In genomic region chr11:108889121-108889520, GRCm38 (mm10) we compare ENCODE assay signal across 8 mouse cellular contexts. TPM values are rescaled to one million over a fixed set of nuclear protein-coding genes. Genes with fewer than 3 reads are reported as not detected.
A peak's percentile ranks its signal among the peaks of the same experiment; 100 is the strongest.
DNase-seq lines count a peak whose midpoint lies in the region; ATAC-seq and TF ChIP-seq lines count a peak whose summit lies in the region.

No protein-coding gene starts in this region.

- peak overlapping the region in 1 of 2 experiments; percentile 9; a peak in 1 of 4 replicates for H3K4me3 ChIP-seq in ES-E14 (ENCODE audit: insufficient read depth in 1 of 2, low read depth in 1 of 2, low read length in 2 of 2, poor library complexity in 1 of 2, severe bottlenecking in 1 of 2)
- H3K4me3 ChIP-seq in lung, adult 2 months (replicated peaks; ENCODE audit: extremely low read depth, low read depth, low read length) = no peak overlapping the region
- no peak overlapping the region for H3K4me3 ChIP-seq in hindbrain, embryonic 16.5 days (ENCODE audit: low read length)

- no peaks in the 10 kb centered on the region for H3K9me3 ChIP-seq in ES-E14 (ENCODE audit: control insufficient read depth, insufficient read depth, low read depth, low read length)
- H3K9me3 ChIP-seq in hindbrain, embryonic 16.5 days (ENCODE audit: control insufficient read depth, low read length) = no peaks in the 10 kb centered on the region

- no peak overlapping the region for H3K4me2 ChIP-seq in hindbrain, embryonic 16.5 days (ENCODE audit: low read length)

- in situ Hi-C loops in ES-E14 (cut with MboI; ENCODE audit: low sequenced_read_pairs in 2 of 2, unreplicated experiment in 2 of 2) = no loop called here

- TF ChIP-seq CTCF in lung, adult 2 months (IDR thresholded peaks at IDR 0.05; ENCODE audit: insufficient read depth, low read length) = peak; percentile 78

- H3K9ac ChIP-seq in ES-E14 (ENCODE audit: insufficient read depth, low read depth, low read length, poor library complexity, severe bottlenecking) = no peak overlapping the region
- H3K9ac ChIP-seq in hindbrain, embryonic 16.5 days (ENCODE audit: low read depth, low read length) = no peak overlapping the region

- H3K4me1 ChIP-seq in ES-E14 (ENCODE audit: control insufficient read depth in 2 of 2, insufficient read depth in 2 of 2, low read length in 2 of 2, poor library complexity in 1 of 2) = peaks cover 3 to 30% of the 10 kb centered on the region in 2 experiments; a peak in 2 of 4 replicates
- H3K4me1 ChIP-seq in lung, adult 2 months (ENCODE audit: control insufficient read depth, insufficient read depth, low read length) = no peaks in the 10 kb centered on the region; the same call in 1 of the 2 replicates
- peaks cover 22% of the 10 kb centered on the region for H3K4me1 ChIP-seq in hindbrain, embryonic 16.5 days (ENCODE audit: control insufficient read depth, insufficient read depth, low read depth, low read length)

- DNase-seq in layer of hippocampus, adult 11-12 months (ENCODE audit: low spot score) = peak; percentile 52
- DNase-seq in layer of hippocampus, adult 9-11 months = no peak
- peak; percentile 81 for DNase-seq in ES-E14 (ENCODE audit: low read depth, low spot score)
- DNase-seq in embryo, embryonic 10 days (ENCODE audit: low spot score) = peak; percentile 72
- DNase-seq in lung, adult 2 months = peak; percentile 60
- no peak for DNase-seq in gastrocnemius, postnatal 25 days
- DNase-seq in ovary, postnatal 10 days (ENCODE audit: low spot score) = no peak

- TF ChIP-seq POLR2A in lung, adult 2 months (IDR thresholded peaks at IDR 0.05; ENCODE audit: borderline replicate concordance, extremely low read depth, low read depth, low read length) = no peak

- H3K27ac ChIP-seq in ES-E14 (ENCODE audit: insufficient read depth, low read depth, low read length, poor library complexity, severe bottlenecking) = no peak overlapping the region
- H3K27ac ChIP-seq in hindbrain, embryonic 16.5 days (ENCODE audit: low read depth, low read length) = no peak overlapping the region

- no peaks in the 10 kb centered on the region for H3K27me3 ChIP-seq in hindbrain, embryonic 16.5 days (replicated peaks; ENCODE audit: control insufficient read depth, insufficient read depth, low read length)

- H3K36me3 ChIP-seq in ES-E14 (ENCODE audit: control insufficient read depth, insufficient read depth, low read length, poor library complexity, severe bottlenecking) = no peaks in the 10 kb centered on the region
- H3K36me3 ChIP-seq in hindbrain, embryonic 16.5 days (ENCODE audit: control insufficient read depth, insufficient read depth, low read length) = no peaks in the 10 kb centered on the region

- WGBS in lung, adult 2 months = 32% methylated on average over 11 of the region's 11 CpGs
- WGBS in hindbrain, embryonic 16.5 days = 57% methylated on average over 11 of the region's 11 CpGs

- no peak for ATAC-seq in hindbrain, embryonic 16.5 days

TF ChIP-seq in ES-E14, 5 proteins besides CTCF, POLR2A, EP300 and RAD21:
- TF ChIP-seq ZC3H11A (IDR thresholded peaks at IDR 0.05; ENCODE audit: borderline replicate concordance, low read depth, low read length) = no peak
- TF ChIP-seq HCFC1 (IDR thresholded peaks at IDR 0.05; ENCODE audit: borderline replicate concordance, insufficient read depth, low read length) = no peak
- no peak for TF ChIP-seq ZNF384 (IDR thresholded peaks at IDR 0.05; ENCODE audit: low read depth, low read length)
- TF ChIP-seq CHD2 (IDR thresholded peaks at IDR 0.05; ENCODE audit: low read depth, low read length) = no peak
- TF ChIP-seq MAFK (IDR thresholded peaks at IDR 0.05; ENCODE audit: insufficient read depth, low read depth, low read length) = no peak

RNA-seq across cellular contexts. Expression of gene Axin2, which starts 31.0 kb away (rescaled TPM):
- 7.7 and 12.3 TPM in 2 replicates for total RNA-seq in ES-E14 (2012; rRNA removed)
- 14.4 and 17.9 TPM in 2 replicates for polyA plus RNA-seq in lung, adult 2 months (2012; rRNA removed)
- 1 to 10 TPM; 9.5 to 9.8 TPM for total RNA-seq in gastrocnemius, postnatal 25 days (2021)
- 7.2 and 7.7 TPM in 2 replicates for polyA plus RNA-seq in hindbrain, embryonic 16.5 days (2015; fragmentation: Nextera tagmentation; extraction: Ambion mirVana)

Comparison
In these comparisons a context has a peak if more than half of its experiments do, and no peak if none do; other contexts are left out.
1. DNase-seq: peak in layer of hippocampus, adult 11-12 months (single experiment), ES-E14 (single experiment), embryo, embryonic 10 days (single experiment) and lung, adult 2 months (single experiment); none in layer of hippocampus, adult 9-11 months (single experiment), gastrocnemius, postnatal 25 days (single experiment) and ovary, postnatal 10 days (single experiment).